Mouse (Mus musculus): ENCODE results near the gene Guca2b.

GRCm38 (mm10) chr4:119671164-119671563 is 12.4 kb upstream of the Guca2b start:
- no peak for TF ChIP-seq CTCF (IDR thresholded peaks at IDR 0.05; ENCODE audit: extremely low read depth, insufficient read length, insufficient replicate concordance, low read depth, low read length)
- TF ChIP-seq POLR2A (IDR thresholded peaks at IDR 0.05; ENCODE audit: low read depth, low read length), result no peak
